Mouse (Mus musculus): ENCODE measurements around the gene Tbc1d10c. TPM values are rescaled to one million over a fixed set of nuclear protein-coding genes. Genes with fewer than 3 reads are reported as not detected.

The Tbc1d10c gene
- polyA plus RNA-seq, 1 experiment: 21.9 TPM

DNA sequence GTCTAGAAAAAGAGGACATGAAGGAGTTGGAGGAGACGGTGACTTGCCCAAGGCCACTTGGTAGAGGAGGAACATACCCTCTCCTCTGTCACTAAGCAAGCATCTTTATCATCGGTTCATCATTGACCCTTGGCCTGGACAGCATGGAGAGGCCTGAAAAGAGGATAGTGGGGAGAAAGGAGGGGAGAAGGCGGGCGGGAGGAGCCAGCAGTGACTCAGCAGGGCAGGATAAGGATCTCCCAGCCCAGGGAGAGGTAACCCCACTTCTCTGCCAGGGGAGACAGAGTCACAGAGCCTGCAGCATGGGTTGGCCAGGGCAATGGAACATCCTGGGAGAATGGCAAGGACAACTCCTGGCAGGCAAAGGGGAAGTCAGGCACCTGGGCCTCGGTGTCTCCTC is 17.5 kb upstream of the Tbc1d10c start:
- H3K4me1 ChIP-seq (ENCODE audit: control insufficient read depth, insufficient read depth, insufficient read length, low read length): peaks cover 4% of the 10 kb centered on the region
- no peak overlapping the region for H3K4me3 ChIP-seq (ENCODE audit: low read depth, low read length)
- no peaks in the 10 kb centered on the region for H3K36me3 ChIP-seq (ENCODE audit: control insufficient read depth, insufficient read depth, low read length)
- H3K27me3 ChIP-seq (ENCODE audit: control insufficient read depth, insufficient read depth, low read length): peaks cover 1% of the 10 kb centered on the region
- TF ChIP-seq CTCF (IDR thresholded peaks at IDR 0.05; ENCODE audit: extremely low read depth, insufficient read length, insufficient replicate concordance, low read depth, low read length) (no peak), POLR2A (IDR thresholded peaks at IDR 0.05; ENCODE audit: low read depth, low read length) (no peak)
- H3K27ac ChIP-seq (ENCODE audit: insufficient read depth, low read depth, low read length): no peak overlapping the region
- WGBS: 77% methylated on average over 5 of the region's 5 CpGs

DNA sequence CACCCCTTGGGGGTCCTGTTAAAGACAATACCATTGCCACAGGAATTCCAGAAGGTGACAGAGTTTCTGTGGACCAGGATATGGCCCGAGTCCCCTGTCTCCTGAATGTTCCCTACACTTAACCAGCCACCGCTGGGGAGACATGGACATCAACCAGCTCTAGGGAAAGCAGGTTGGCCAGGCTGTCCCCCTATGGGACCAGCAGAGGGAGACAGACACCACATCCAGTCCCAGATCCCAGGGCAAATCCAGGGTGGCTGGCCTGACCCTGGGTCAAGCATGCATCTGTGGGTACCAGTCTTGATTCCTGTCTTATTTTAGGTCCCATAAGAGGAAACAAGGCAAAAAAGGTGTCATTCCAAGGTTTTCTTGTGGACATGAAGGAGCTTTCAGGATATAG is 15.9 kb upstream of the Tbc1d10c start:
- Histone ChIP-seq H3K4me1 (ENCODE audit: control insufficient read depth, insufficient read depth, insufficient read length, low read length) (peaks cover 6% of the 10 kb centered on the region), H3K4me3 (ENCODE audit: low read depth, low read length) (no peak overlapping the region), H3K27me3 (ENCODE audit: control insufficient read depth, insufficient read depth, low read length) (no peaks in the 10 kb centered on the region), H3K36me3 (ENCODE audit: control insufficient read depth, insufficient read depth, low read length) (no peaks in the 10 kb centered on the region), H3K27ac (ENCODE audit: insufficient read depth, low read depth, low read length) (no peak overlapping the region)
- TF ChIP-seq POLR2A (IDR thresholded peaks at IDR 0.05; ENCODE audit: low read depth, low read length) (no peak), CTCF (IDR thresholded peaks at IDR 0.05; ENCODE audit: extremely low read depth, insufficient read length, insufficient replicate concordance, low read depth, low read length) (peak; percentile 95)
- 4% methylated on average over 2 of the region's 2 CpGs for WGBS

DNA sequence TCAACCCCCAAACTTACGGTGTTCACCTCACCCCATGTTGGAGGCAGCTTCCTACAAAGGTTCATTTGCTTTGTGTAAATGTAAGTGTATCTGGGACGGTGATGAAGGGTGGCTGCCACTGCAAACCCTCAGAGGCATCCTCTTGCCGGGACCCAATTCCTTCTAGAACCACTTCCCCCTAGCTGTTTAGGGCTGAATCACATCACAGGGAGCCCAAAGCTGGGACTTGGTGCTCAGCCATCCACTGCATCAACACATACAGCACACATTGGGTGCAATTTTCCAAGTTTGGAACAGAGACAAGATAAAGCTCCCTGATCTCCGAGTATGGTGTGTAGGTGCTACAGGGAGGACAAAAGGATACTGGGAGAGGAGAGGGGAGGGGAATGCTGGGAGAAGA is 13.8 kb upstream of the Tbc1d10c start:
- H3K4me1 ChIP-seq (ENCODE audit: control insufficient read depth, insufficient read depth, insufficient read length, low read length): peaks cover 16% of the 10 kb centered on the region
- no peak overlapping the region for H3K27ac ChIP-seq (ENCODE audit: insufficient read depth, low read depth, low read length)
- no peaks in the 10 kb centered on the region for H3K36me3 ChIP-seq (ENCODE audit: control insufficient read depth, insufficient read depth, low read length)
- TF ChIP-seq CTCF (IDR thresholded peaks at IDR 0.05; ENCODE audit: extremely low read depth, insufficient read length, insufficient replicate concordance, low read depth, low read length) (no peak), POLR2A (IDR thresholded peaks at IDR 0.05; ENCODE audit: low read depth, low read length) (no peak)
- no peak overlapping the region for H3K4me3 ChIP-seq (ENCODE audit: low read depth, low read length)
- no peaks in the 10 kb centered on the region for H3K27me3 ChIP-seq (ENCODE audit: control insufficient read depth, insufficient read depth, low read length)
- WGBS: 66% methylated on average over 4 of the region's 4 CpGs

DNA sequence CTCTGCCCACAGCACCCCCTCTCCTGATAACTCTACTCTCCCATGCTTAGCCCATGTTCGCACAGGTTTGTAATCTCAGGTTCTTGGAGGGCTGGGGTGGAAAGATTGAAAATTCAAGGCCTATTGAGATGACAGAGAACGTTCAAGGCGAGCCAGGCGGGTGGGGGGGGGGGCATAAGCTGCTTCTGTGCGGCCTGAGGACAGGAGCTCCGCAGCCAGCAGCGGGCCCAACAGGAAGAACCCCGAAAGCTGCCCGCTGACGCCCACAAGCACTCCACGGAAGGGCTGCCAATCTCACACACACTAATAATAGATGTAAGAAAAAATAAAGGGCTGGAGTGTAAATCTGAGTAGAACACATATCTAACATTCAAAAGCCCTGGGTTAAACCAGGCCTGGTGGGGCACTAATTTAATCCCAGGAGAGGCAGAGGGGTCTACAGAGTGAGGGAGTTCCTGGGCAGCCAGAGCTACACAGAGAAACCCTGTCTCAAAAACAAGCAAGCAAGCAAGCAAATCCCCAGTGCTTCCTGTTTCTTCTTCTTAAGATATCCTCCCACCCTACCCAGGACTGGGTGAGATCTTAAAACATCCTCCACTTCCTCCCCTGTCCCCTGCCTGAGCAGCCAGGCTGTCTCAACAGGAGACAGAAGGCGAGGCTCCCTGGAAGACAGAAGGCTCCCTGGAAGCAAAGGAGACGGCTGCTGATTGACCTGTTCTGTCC is 12.7 kb upstream of the Tbc1d10c start:
- Histone ChIP-seq H3K27me3 (ENCODE audit: control insufficient read depth, insufficient read depth, low read length) (no peaks in the 10 kb centered on the region), H3K27ac (ENCODE audit: insufficient read depth, low read depth, low read length) (no peak overlapping the region), H3K36me3 (ENCODE audit: control insufficient read depth, insufficient read depth, low read length) (peaks cover 2% of the 10 kb centered on the region; the same call in 1 of the 2 replicates), H3K4me3 (ENCODE audit: low read depth, low read length) (no peak overlapping the region), H3K4me1 (ENCODE audit: control insufficient read depth, insufficient read depth, insufficient read length, low read length) (peaks cover 14% of the 10 kb centered on the region)
- WGBS: 63% methylated on average over 13 of the region's 13 CpGs
- TF ChIP-seq POLR2A (IDR thresholded peaks at IDR 0.05; ENCODE audit: low read depth, low read length): no peak
- no peak for TF ChIP-seq CTCF (IDR thresholded peaks at IDR 0.05; ENCODE audit: extremely low read depth, insufficient read length, insufficient replicate concordance, low read depth, low read length)

DNA sequence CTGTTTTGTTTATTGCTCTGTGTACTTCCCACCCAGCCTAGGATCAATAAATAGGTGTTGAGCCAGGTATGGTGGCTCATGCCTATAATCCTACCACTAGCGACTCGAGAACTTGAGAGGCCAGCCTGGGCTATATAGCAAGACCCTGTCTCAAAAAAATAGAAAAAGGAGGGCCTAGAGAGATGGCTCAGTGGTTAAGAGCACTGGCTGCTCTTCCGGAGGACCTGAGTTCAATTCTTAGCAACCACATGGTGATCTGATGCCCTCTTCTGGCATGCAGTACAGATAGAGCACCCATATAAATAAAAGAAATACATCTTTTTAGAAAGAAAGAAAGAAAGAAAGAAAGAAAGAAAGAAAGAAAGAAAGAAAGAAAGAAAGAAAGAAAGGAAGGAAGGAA is 12.1 kb upstream of the Tbc1d10c start:
- WGBS: 29% methylated on average over 3 of the region's 3 CpGs
- peak overlapping the region; percentile 38; the same call in 1 of the 2 replicates for H3K27ac ChIP-seq (ENCODE audit: insufficient read depth, low read depth, low read length)

DNA sequence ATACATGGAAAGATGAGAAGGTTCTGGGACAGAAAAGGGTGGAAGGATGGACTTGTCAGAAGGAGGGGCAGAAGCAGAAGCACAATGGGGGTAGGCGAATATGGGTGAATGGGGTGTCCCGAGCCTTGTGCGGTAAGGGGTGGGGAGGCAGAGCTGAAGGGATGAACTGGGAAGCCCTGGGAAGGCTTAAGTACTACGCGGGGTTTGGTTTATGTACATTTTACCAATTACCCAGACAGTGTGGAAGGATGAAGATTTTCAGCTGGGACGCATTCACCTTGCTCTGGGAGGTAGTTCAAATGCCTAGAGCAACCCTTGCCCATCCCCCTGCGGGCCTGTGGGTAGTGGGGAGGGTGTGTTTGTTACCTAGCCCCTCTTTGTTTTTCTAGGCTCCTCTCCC is 11.1 kb upstream of the Tbc1d10c start:
- peaks cover 15% of the 10 kb centered on the region for H3K4me1 ChIP-seq (ENCODE audit: control insufficient read depth, insufficient read depth, insufficient read length, low read length)
- H3K27me3 ChIP-seq (ENCODE audit: control insufficient read depth, insufficient read depth, low read length): no peaks in the 10 kb centered on the region
- H3K4me3 ChIP-seq (ENCODE audit: low read depth, low read length): peak overlapping the region; percentile 86
- TF ChIP-seq CTCF (IDR thresholded peaks at IDR 0.05; ENCODE audit: extremely low read depth, insufficient read length, insufficient replicate concordance, low read depth, low read length): no peak
- no peak for TF ChIP-seq POLR2A (IDR thresholded peaks at IDR 0.05; ENCODE audit: low read depth, low read length)
- 27% methylated on average over 7 of the region's 7 CpGs for WGBS
- H3K36me3 ChIP-seq (ENCODE audit: control insufficient read depth, insufficient read depth, low read length): peaks cover 4% of the 10 kb centered on the region
- peak overlapping the region; percentile 21; the same call in 1 of the 2 replicates for H3K27ac ChIP-seq (ENCODE audit: insufficient read depth, low read depth, low read length)

More for the DNA sequence above, 12.1 kb upstream of the Tbc1d10c start:
- H3K36me3 ChIP-seq (ENCODE audit: control insufficient read depth, insufficient read depth, low read length): peaks cover 4% of the 10 kb centered on the region
- H3K4me3 ChIP-seq (ENCODE audit: low read depth, low read length): no peak overlapping the region
- H3K27me3 ChIP-seq (ENCODE audit: control insufficient read depth, insufficient read depth, low read length): no peaks in the 10 kb centered on the region
- TF ChIP-seq POLR2A (IDR thresholded peaks at IDR 0.05; ENCODE audit: low read depth, low read length): no peak
- TF ChIP-seq CTCF (IDR thresholded peaks at IDR 0.05; ENCODE audit: extremely low read depth, insufficient read length, insufficient replicate concordance, low read depth, low read length): no peak
- H3K4me1 ChIP-seq (ENCODE audit: control insufficient read depth, insufficient read depth, insufficient read length, low read length): peaks cover 12% of the 10 kb centered on the region

DNA sequence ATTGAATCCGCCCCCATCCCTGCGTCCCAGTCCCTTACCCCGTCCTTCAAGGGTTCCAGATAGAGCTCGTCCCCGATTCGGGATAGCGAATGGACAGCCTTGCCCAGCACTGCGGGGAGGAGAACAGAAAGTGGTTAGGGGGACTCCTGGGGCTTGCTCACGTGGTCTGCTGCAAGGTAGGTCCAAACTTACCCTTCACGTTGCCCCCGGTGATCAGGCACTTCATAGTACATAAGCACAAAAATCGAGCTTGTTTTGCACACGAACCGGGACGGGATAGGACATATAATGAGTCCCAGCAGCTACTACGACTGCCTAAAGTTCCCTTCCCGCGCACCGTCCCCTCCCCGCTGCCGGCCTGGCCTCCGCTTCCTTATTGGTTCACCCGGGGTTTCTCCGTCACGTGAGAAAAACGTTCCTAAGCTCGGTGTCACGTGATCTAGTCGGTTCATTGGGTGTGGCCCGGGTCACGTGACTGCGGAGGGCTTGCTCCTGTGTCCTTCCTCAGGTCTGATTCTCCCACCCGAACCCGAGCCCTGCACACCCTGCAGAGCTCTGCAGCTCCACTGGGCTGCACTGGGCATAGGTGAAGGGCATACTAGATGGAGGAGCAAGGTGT is 10.3 kb upstream of the Tbc1d10c start, which contains the start of gene Rad9a:
Rad9a (minus strand) TSS at position 372 of the 619 bp plus-strand sequence.
- peak within 1 kb of the TSS; percentile 63 for H3K27ac ChIP-seq (ENCODE audit: insufficient read depth, low read depth, low read length)
- WGBS: under 1% methylated on average over 34 of the region's 34 CpGs
- H3K4me3 ChIP-seq (ENCODE audit: low read depth, low read length): peak within 1 kb of the TSS; percentile 86
- H3K27me3 ChIP-seq (ENCODE audit: control insufficient read depth, insufficient read depth, low read length): no peaks in the 10 kb centered on the region
- H3K36me3 ChIP-seq (ENCODE audit: control insufficient read depth, insufficient read depth, low read length): peaks cover 9% of the 10 kb centered on the region
- no peak; the same call in 1 of the 2 replicates for TF ChIP-seq POLR2A (IDR thresholded peaks at IDR 0.05; ENCODE audit: low read depth, low read length)
- TF ChIP-seq CTCF (IDR thresholded peaks at IDR 0.05; ENCODE audit: extremely low read depth, insufficient read length, insufficient replicate concordance, low read depth, low read length): no peak
- H3K4me1 ChIP-seq (ENCODE audit: control insufficient read depth, insufficient read depth, insufficient read length, low read length): peaks cover 21% of the 10 kb centered on the region
